Mouse (Mus musculus) forebrain, postnatal 0 days (tissue): ENCODE data around the gene Tbcd. TPM values are rescaled to one million over a fixed set of nuclear protein-coding genes. Genes with fewer than 3 reads are reported as not detected.

Experiments used
- ATAC-seq: fragments of 200-750 bp; cut with Nextera tagmentation; 2 replicates; pipeline ENCODE4 v1.8.0; 2017; ENCODE audit warnings: mild to moderate bottlenecking, moderate library complexity
- DNase-seq: peaks from one replicate; pipeline ENCODE4 v3.0.0-alpha.2; 2015
- H3K27ac ChIP-seq: fragments of 300-500 bp; sonication (generic); 2 replicates; pipeline ENCODE4 v1.5.1; 2014; ENCODE audit warnings: low read depth, mild to moderate bottlenecking, antibody characterized with exemption, low read length, moderate library complexity, mixed read lengths
- H3K27me3 ChIP-seq: fragments of 300-500 bp; sonication (generic); 2 replicates; pipeline ENCODE4 v1.6.1; 2014; ENCODE audit warnings: mild to moderate bottlenecking, low read length, mixed read lengths; ENCODE audit not compliant: insufficient read depth
- H3K36me3 ChIP-seq: fragments of 300-500 bp; sonication (generic); 2 replicates; pipeline ENCODE4 v1.6.1; 2014; ENCODE audit warnings: mild to moderate bottlenecking, moderate library complexity; ENCODE audit not compliant: insufficient read depth
- H3K4me1 ChIP-seq: fragments of 300-500 bp; sonication (generic); 2 replicates; pipeline ENCODE4 v1.6.1; 2014; ENCODE audit warnings: antibody characterized with exemption; ENCODE audit not compliant: insufficient read depth
- H3K4me2 ChIP-seq: fragments of 300-500 bp; sonication (generic); 2 replicates; pipeline ENCODE4 v1.6.1; 2014; ENCODE audit warnings: low read depth, mild to moderate bottlenecking, moderate library complexity
- H3K4me3 ChIP-seq: fragments of 300-500 bp; sonication (generic); 2 replicates; pipeline ENCODE4 v1.5.1; 2014; ENCODE audit warnings: low read depth, low read length, mixed read lengths
- H3K9ac ChIP-seq: fragments of 300-500 bp; sonication (generic); 2 replicates; pipeline ENCODE4 v1.6.1; 2014; ENCODE audit warnings: mild to moderate bottlenecking
- H3K9me3 ChIP-seq: fragments of 300-500 bp; sonication (generic); 2 replicates; pipeline ENCODE4 v1.6.1; 2016; ENCODE audit warnings: low read length
- CTCF ChIP-seq: sonication (generic); IDR thresholded peaks from 2 replicates; pipeline ENCODE4 v1.5.1; 2016; ENCODE audit warnings: antibody characterized with exemption, control low read depth, low read depth
- WGBS: fragments of 180-500 bp; shearing (Covaris S2); extraction: QIAGEN DNeasy Blood & Tissue Kit; methylation state at CpG from one replicate; pipeline ENCODE4 v1.1.7; 2014; 5-methylcytosine and 5-hydroxymethylcytosine counted together
- polyA plus RNA-seq: library from polyadenylated mRNA; unstranded; fragments of >200 nt; fragmentation: Nextera tagmentation; extraction: Ambion mirVana; gene quantifications from 2 replicates; pipeline ENCODE4 v1.2.1, GENCODE M21; 2015
- total RNA-seq: library from RNA; depleted of rRNA; stranded (reverse); fragments of >200 nt; gene quantifications from 2 replicates; pipeline ENCODE4 v1.2.3, GENCODE M21; 2014; rRNA removed

Tbcd gene
- total and polyA plus RNA-seq, 2 experiments from 2014 or later, result 56.5 to 90.8 TPM

DNA sequence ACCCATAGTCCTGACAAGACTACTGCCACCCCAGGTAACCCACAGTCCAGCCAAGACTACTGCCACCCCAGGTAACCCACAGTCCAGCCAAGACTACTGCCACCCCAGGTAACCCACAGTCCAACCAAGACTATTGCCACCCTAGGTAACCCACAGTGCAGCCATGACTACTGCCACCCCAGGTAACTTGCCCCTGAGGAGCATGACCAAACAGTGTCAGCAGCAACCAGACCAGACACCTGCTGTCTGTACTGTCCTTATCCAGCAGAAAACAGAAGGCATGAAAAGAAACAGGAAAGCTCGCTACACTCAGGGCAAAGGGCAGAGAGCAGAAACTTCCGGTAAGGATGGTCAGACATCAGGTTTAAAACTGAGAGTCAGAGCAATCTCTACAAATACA, 209.4 kb downstream of the Tbcd start:
- no peaks in the 10 kb centered on the region for H3K36me3 ChIP-seq
- ATAC-seq, result no peak
- WGBS, result 88% methylated on average over 2 of the region's 2 CpGs
- H3K9ac ChIP-seq, result no peak overlapping the region
- no peaks in the 10 kb centered on the region for H3K9me3 ChIP-seq
- no peak for TF ChIP-seq CTCF
- H3K4me3 ChIP-seq, result no peak overlapping the region
- H3K27me3 ChIP-seq, result no peaks in the 10 kb centered on the region
- no peak for DNase-seq
- H3K4me1 ChIP-seq, result no peaks in the 10 kb centered on the region
- H3K4me2 ChIP-seq, result no peak overlapping the region
- no peak overlapping the region for H3K27ac ChIP-seq

Other genes with a start within 250 kb of the Tbcd start
- gene Hexdc, start 247.5 kb upstream of the Tbcd start, total RNA-seq, result 64.9 and 77.0 TPM in 2 replicates
- gene Hexdc, start 247.5 kb upstream of the Tbcd start, polyA plus RNA-seq, result 19.8 and 24.1 TPM in 2 replicates
- 7.1 and 9.0 TPM in 2 replicates for gene Ogfod3, start 247.2 kb upstream of the Tbcd start, total RNA-seq
- gene Ogfod3, start 247.2 kb upstream of the Tbcd start, polyA plus RNA-seq, result 16.8 and 21.4 TPM in 2 replicates
- gene Cybc1, start 222.6 kb upstream of the Tbcd start, total RNA-seq, result 28.0 and 29.1 TPM in 2 replicates
- 19.7 TPM in 2 replicates for gene Cybc1, start 222.6 kb upstream of the Tbcd start, polyA plus RNA-seq
- gene Narf, start 214.7 kb upstream of the Tbcd start, total RNA-seq, result 73.1 and 135 TPM in 2 replicates
- 39.0 and 42.9 TPM in 2 replicates for gene Narf, start 214.7 kb upstream of the Tbcd start, polyA plus RNA-seq
- gene Foxk2, start 192.0 kb upstream of the Tbcd start, total RNA-seq, result 62.9 and 73.1 TPM in 2 replicates
- 14.2 and 16.5 TPM in 2 replicates for gene Foxk2, start 192.0 kb upstream of the Tbcd start, polyA plus RNA-seq
- 71.6 and 85.0 TPM in 2 replicates for gene Wdr45b, start 97.5 kb upstream of the Tbcd start, total RNA-seq
- 92.6 and 103 TPM in 2 replicates for gene Wdr45b, start 97.5 kb upstream of the Tbcd start, polyA plus RNA-seq
- gene Rab40b, start 63.7 kb upstream of the Tbcd start, total RNA-seq, result 19.5 and 19.7 TPM in 2 replicates
- gene Rab40b, start 63.7 kb upstream of the Tbcd start, polyA plus RNA-seq, result 16.4 and 22.3 TPM in 2 replicates
- gene Fn3krp, start 30.5 kb upstream of the Tbcd start, total RNA-seq, result 19.0 and 19.7 TPM in 2 replicates
- gene Fn3krp, start 30.5 kb upstream of the Tbcd start, polyA plus RNA-seq, result 7.0 and 8.2 TPM in 2 replicates
- 2.9 and 3.3 TPM in 2 replicates for gene Fn3k, start 17.0 kb upstream of the Tbcd start, total RNA-seq
- gene Fn3k, start 17.0 kb upstream of the Tbcd start, polyA plus RNA-seq, result 2.8 and 3.1 TPM in 2 replicates
- gene Zfp750, start 67.4 kb downstream of the Tbcd start, total RNA-seq, result 0.08 and 0.14 TPM in 2 replicates
- 0.05 and 0.18 TPM in 2 replicates for gene Zfp750, start 67.4 kb downstream of the Tbcd start, polyA plus RNA-seq
- gene B3gntl1, start 221.2 kb downstream of the Tbcd start, total RNA-seq, result 9.3 and 11.0 TPM in 2 replicates
- 5.1 and 6.1 TPM in 2 replicates for gene B3gntl1, start 221.2 kb downstream of the Tbcd start, polyA plus RNA-seq
- 9.6 and 13.3 TPM in 2 replicates for gene Metrnl, start 249.6 kb downstream of the Tbcd start, total RNA-seq
- gene Metrnl, start 249.6 kb downstream of the Tbcd start, polyA plus RNA-seq, result 8.2 and 9.3 TPM in 2 replicates